Mouse (Mus musculus): Measurements from ENCODE around the gene Nicn1. TPM values are rescaled to one million over a fixed set of nuclear protein-coding genes. Genes with fewer than 3 reads are reported as not detected.
"Not testable (repeated sequence)": the region's sequence is repeated elsewhere in the genome, so short reads cannot be mapped to it uniquely, and the experiment has no call there.

The Nicn1 gene
- polyA plus RNA-seq, 1 experiment from 2014 or later: 7.7 TPM

DNA sequence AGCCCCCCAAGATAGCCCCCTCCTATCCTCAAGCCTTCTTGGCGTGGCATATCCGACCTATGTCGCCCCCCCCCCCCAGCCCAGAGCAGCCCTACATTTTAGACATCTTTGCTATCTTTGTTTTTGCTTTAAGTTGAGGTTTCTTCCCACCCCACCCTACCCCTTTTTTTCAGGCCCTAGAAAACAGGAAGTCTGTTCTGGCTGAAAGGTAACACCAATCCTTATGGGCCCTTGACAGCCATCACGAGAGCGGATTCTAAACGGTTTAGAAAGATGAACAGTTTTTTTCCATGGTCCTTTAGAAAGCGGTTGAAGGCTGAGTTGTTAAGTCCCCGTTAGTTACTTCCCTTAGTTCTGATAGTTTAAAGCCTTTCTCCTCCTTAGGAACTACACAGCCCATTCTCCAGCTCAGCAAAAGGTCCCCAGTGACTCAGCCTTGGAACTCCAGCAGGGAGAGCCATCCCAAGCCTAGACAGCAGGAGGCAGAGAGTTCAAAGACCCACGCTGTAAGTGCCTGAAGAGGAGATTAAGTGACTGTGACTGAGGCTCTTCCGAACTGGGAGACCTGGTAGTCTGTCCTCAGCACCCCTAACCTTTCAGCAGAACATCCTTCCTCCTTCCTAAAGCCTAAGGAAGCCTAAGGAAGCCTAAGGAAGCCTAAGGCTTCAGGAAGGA lies 23.8 kb upstream of the Nicn1 start:
- Histone ChIP-seq H3K4me2 (ENCODE audit: low read depth, low read length) (no peak overlapping the region), H3K27me3 (ENCODE audit: insufficient read depth, low read length) (no peaks in the 10 kb centered on the region), H3K4me3 (ENCODE audit: low read depth, low read length) (no peak overlapping the region), H3K9ac (replicated peaks) (no peak overlapping the region), H3K27ac (ENCODE audit: low read depth) (no peak overlapping the region), H3K9me3 (ENCODE audit: low read length) (no peaks in the 10 kb centered on the region), H3K36me3 (replicated peaks; ENCODE audit: insufficient read depth, low read length) (no peaks in the 10 kb centered on the region), H3K4me1 (ENCODE audit: insufficient read depth) (peaks cover 20% of the 10 kb centered on the region)
- ATAC-seq: no peak
- no peak for TF ChIP-seq EP300 (IDR thresholded peaks at IDR 0.05; ENCODE audit: low read depth)
- no peak for TF ChIP-seq CTCF (IDR thresholded peaks at IDR 0.05; ENCODE audit: low read depth)
- DNase-seq: no peak
- WGBS (ENCODE audit: insufficient replicate concordance): 50% methylated on average over 10 of the region's 10 CpGs

- H3K4me3 ChIP-seq (ENCODE audit: low read depth, low read length): no peak overlapping the region
- WGBS (ENCODE audit: insufficient replicate concordance): 63% methylated on average over 7 of the region's 7 CpGs
- no peak for DNase-seq
- H3K4me1 ChIP-seq (ENCODE audit: insufficient read depth): peaks cover 26% of the 10 kb centered on the region
- H3K9me3 ChIP-seq (ENCODE audit: low read length): no peaks in the 10 kb centered on the region
- TF ChIP-seq CTCF (IDR thresholded peaks at IDR 0.05; ENCODE audit: low read depth): no peak
- no peak for TF ChIP-seq EP300 (IDR thresholded peaks at IDR 0.05; ENCODE audit: low read depth)
- ATAC-seq: no peak
- H3K27ac ChIP-seq (ENCODE audit: low read depth): no peak overlapping the region
- H3K27me3 ChIP-seq (ENCODE audit: insufficient read depth, low read length): no peaks in the 10 kb centered on the region
- no peak overlapping the region for H3K9ac ChIP-seq (replicated peaks)
- no peaks in the 10 kb centered on the region for H3K36me3 ChIP-seq (replicated peaks; ENCODE audit: insufficient read depth, low read length)
- H3K4me2 ChIP-seq (ENCODE audit: low read depth, low read length): no peak overlapping the region
These were observed 22.5 kb upstream of the Nicn1 start for GRCm38 (mm10) chr9:108267691-108268090.

DNA sequence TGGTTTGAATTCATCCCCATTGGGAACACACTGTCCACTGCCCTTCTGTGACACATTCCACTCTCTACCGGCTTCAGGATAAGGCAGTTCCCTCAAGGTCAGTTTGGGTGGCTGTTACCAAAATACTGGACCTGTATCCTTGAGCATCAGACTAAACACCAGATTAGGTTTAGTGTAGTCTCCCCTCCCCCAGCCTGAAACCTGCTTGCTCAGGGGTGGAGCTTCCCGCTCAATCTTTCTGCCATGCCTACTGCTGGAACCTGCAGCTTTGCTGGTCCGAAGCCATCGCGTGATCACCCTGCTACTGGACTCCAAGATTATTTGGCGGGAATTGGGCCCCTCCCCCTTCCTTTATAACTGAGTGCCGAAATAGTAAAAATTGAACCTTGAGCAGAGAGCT lies 21.5 kb upstream of the Nicn1 start:
- not testable (repeated sequence) for H3K9me3 ChIP-seq (ENCODE audit: low read length); DNase-seq

DNA sequence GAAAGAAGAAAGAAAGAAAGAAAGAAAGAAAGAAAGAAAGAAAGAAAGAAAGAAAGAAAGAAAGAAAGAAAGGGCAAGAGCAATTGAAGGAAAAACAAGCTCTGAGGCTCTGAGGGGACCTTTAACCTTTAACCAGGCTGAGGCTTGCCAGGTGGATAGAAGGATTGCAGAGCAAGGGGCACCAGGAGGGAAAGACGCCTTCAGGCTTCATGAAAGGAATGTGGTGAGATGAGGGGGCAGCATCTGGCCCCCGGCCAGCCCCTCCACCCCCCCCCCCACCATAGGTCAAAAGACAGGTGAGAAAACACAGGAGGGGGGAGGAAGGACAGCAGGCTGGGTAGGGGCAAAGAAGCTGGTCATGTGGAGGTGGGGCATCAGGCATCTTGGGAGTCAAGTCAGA lies 18.3 kb upstream of the Nicn1 start:
- no peak overlapping the region for H3K4me2 ChIP-seq (ENCODE audit: low read depth, low read length)
- H3K27ac ChIP-seq (ENCODE audit: low read depth): 0 out of 2 replicates have a peak overlapping the region, but pooled peaks have one; percentile 2
- H3K27me3 ChIP-seq (ENCODE audit: insufficient read depth, low read length): no peaks in the 10 kb centered on the region
- DNase-seq (no peak), ATAC-seq (no peak)
- peaks cover 22% of the 10 kb centered on the region; the same call in 1 of the 2 replicates for H3K4me1 ChIP-seq (ENCODE audit: insufficient read depth)
- no peak overlapping the region for H3K4me3 ChIP-seq (ENCODE audit: low read depth, low read length)
- TF ChIP-seq CTCF (IDR thresholded peaks at IDR 0.05; ENCODE audit: low read depth): no peak
- no peak for TF ChIP-seq EP300 (IDR thresholded peaks at IDR 0.05; ENCODE audit: low read depth)
- no peaks in the 10 kb centered on the region for H3K36me3 ChIP-seq (replicated peaks; ENCODE audit: insufficient read depth, low read length)
- no peaks in the 10 kb centered on the region for H3K9me3 ChIP-seq (ENCODE audit: low read length)
- no peak overlapping the region for H3K9ac ChIP-seq (replicated peaks)
- 40% methylated on average over 2 of the region's 2 CpGs for WGBS (ENCODE audit: insufficient replicate concordance)

More for the DNA sequence above, 21.5 kb upstream of the Nicn1 start:
- not testable (repeated sequence) for H3K36me3 ChIP-seq (replicated peaks; ENCODE audit: insufficient read depth, low read length); H3K9ac ChIP-seq (replicated peaks); ATAC-seq; H3K4me2 ChIP-seq (ENCODE audit: low read depth, low read length); H3K4me3 ChIP-seq (ENCODE audit: low read depth, low read length); H3K27ac ChIP-seq (ENCODE audit: low read depth); H3K27me3 ChIP-seq (ENCODE audit: insufficient read depth, low read length)
- peaks cover 28% of the 10 kb centered on the region for H3K4me1 ChIP-seq (ENCODE audit: insufficient read depth)
- 75% methylated on average over 6 of the region's 7 CpGs for WGBS (ENCODE audit: insufficient replicate concordance)

DNA sequence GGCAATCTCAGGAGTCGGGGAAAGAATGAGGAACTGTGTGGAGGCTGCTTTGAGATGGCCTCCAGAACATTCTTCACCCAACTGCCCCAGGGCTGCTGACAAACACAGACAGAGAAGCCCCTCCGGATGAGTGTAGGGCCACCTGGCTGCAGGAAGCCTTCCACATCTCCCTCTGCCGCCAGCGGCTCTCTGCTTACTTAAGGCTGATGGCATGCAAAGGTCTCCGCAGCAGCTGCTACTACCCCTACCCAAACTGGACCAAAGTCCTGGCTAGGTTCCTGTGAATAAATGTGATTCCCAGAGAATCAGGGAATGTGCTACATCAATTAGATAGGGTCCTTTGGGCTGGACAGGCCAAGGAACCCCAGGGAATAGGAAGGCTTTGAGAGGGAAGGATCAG lies 17.5 kb upstream of the Nicn1 start:
- no peak for TF ChIP-seq CTCF (IDR thresholded peaks at IDR 0.05; ENCODE audit: low read depth)
- no peak for TF ChIP-seq EP300 (IDR thresholded peaks at IDR 0.05; ENCODE audit: low read depth)
- ATAC-seq: no peak
- Histone ChIP-seq H3K27me3 (ENCODE audit: insufficient read depth, low read length) (no peaks in the 10 kb centered on the region), H3K4me1 (ENCODE audit: insufficient read depth) (peaks cover 20% of the 10 kb centered on the region; the same call in 1 of the 2 replicates), H3K4me2 (ENCODE audit: low read depth, low read length) (no peak overlapping the region), H3K9ac (replicated peaks) (no peak overlapping the region), H3K36me3 (replicated peaks; ENCODE audit: insufficient read depth, low read length) (no peaks in the 10 kb centered on the region), H3K4me3 (ENCODE audit: low read depth, low read length) (no peak overlapping the region), H3K9me3 (ENCODE audit: low read length) (no peaks in the 10 kb centered on the region), H3K27ac (ENCODE audit: low read depth) (no peak overlapping the region)
- 51% methylated on average over 5 of the region's 5 CpGs for WGBS (ENCODE audit: insufficient replicate concordance)
- no peak for DNase-seq

- Histone ChIP-seq H3K27ac (ENCODE audit: low read depth) (no peak overlapping the region), H3K4me2 (ENCODE audit: low read depth, low read length) (no peak overlapping the region), H3K4me3 (ENCODE audit: low read depth, low read length) (no peak overlapping the region), H3K4me1 (ENCODE audit: insufficient read depth) (peaks cover 19% of the 10 kb centered on the region; the same call in 1 of the 2 replicates), H3K9ac (replicated peaks) (no peak overlapping the region), H3K36me3 (replicated peaks; ENCODE audit: insufficient read depth, low read length) (no peaks in the 10 kb centered on the region), H3K9me3 (ENCODE audit: low read length) (no peaks in the 10 kb centered on the region), H3K27me3 (ENCODE audit: insufficient read depth, low read length) (no peaks in the 10 kb centered on the region)
- no peak for DNase-seq
- 77% methylated on average over 4 of the region's 4 CpGs for WGBS (ENCODE audit: insufficient replicate concordance)
- no peak for ATAC-seq
- no peak for TF ChIP-seq EP300 (IDR thresholded peaks at IDR 0.05; ENCODE audit: low read depth)
- no peak for TF ChIP-seq CTCF (IDR thresholded peaks at IDR 0.05; ENCODE audit: low read depth)
These were observed 16.7 kb upstream of the Nicn1 start for GRCm38 (mm10) chr9:108273485-108273884.
